ENCODE assay signal across 19 mouse cellular contexts in the genomic region with DNA sequence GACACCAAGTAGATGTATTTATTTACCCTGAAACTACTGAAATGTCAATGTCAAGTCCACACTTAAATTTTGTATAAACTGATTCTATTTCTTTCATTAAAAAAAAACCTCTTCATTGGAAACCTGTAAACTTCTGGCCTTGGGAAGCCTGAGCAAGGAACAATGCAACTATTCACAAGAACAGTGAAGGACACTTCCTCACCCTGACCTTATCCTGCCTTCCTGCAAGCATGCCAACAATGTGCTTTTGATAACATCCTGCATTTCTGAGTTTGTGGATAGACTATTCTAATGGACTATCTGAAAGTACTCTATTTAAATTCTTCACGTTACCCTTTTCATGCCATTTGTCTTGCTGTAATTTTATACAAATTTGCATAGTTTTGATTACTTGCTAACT. TPM values are rescaled to one million over a fixed set of nuclear protein-coding genes. Genes with fewer than 3 reads are reported as not detected.
DNase-seq lines count a peak whose midpoint lies in the region; ATAC-seq lines count a peak whose summit lies in the region.
"Had no signal": no experiment of that assay in that cellular context is flagged by ENCODE, and none has a peak within 500 bp of the region (broad histone marks: within the 10 kb centered on the region; RNA-seq: fewer than 3 reads in every experiment).

No protein-coding gene starts in this region.

- no peaks in the 10 kb centered on the region for H3K27me3 ChIP-seq in heart, embryonic 13.5 days (replicated peaks)
- no peaks in the 10 kb centered on the region for H3K27me3 ChIP-seq in heart, embryonic 11.5 days (ENCODE audit: control insufficient read depth, insufficient read depth, low read length)
- H3K27me3 ChIP-seq in lung, embryonic 16.5 days (ENCODE audit: control insufficient read depth, insufficient read depth, low read depth, low read length) = no peaks in the 10 kb centered on the region
- no peaks in the 10 kb centered on the region for H3K27me3 ChIP-seq in forebrain, embryonic 14.5 days (replicated peaks; ENCODE audit: control insufficient read depth, insufficient read depth, low read length)
- H3K27me3 ChIP-seq: hindbrain, embryonic 13.5 days; limb, embryonic 13.5 days; liver, embryonic 13.5 days; midbrain, embryonic 15.5 days had no signal

- H3K27ac ChIP-seq in heart, embryonic 13.5 days (replicated peaks) = peak overlapping the region; percentile 46
- no peak overlapping the region for H3K27ac ChIP-seq in heart, embryonic 11.5 days (ENCODE audit: low read depth, low read length)
- H3K27ac ChIP-seq in lung, embryonic 16.5 days (ENCODE audit: low read length) = peak overlapping the region; percentile 5; the same call in 1 of the 2 replicates
- no peak overlapping the region for H3K27ac ChIP-seq in forebrain, embryonic 14.5 days (ENCODE audit: low read depth, low read length)
- H3K27ac ChIP-seq: embryonic facial prominence, embryonic 10.5 days; hindbrain, embryonic 13.5 days; limb, embryonic 13.5 days; liver, embryonic 13.5 days; midbrain, embryonic 15.5 days had no signal

- ATAC-seq in heart, embryonic 13.5 days (ENCODE audit: extremely low read depth, insufficient number of reproducible peaks, low FRiP score, low TSS enrichment) = no peak
- ATAC-seq in heart, embryonic 11.5 days (replicated peaks; ENCODE audit: insufficient number of reproducible peaks, low FRiP score, low TSS enrichment) = no peak
- ATAC-seq in lung, embryonic 16.5 days (ENCODE audit: low read depth) = no peak
- no peak for ATAC-seq in forebrain, embryonic 14.5 days
- ATAC-seq: inflammation-experienced regulatory T-cells, adult 6 months; midbrain, embryonic 15.5 days had no signal

- no peak overlapping the region for H3K4me2 ChIP-seq in heart, embryonic 13.5 days
- H3K4me2 ChIP-seq in heart, embryonic 11.5 days = no peak overlapping the region
- no peak overlapping the region for H3K4me2 ChIP-seq in lung, embryonic 16.5 days (ENCODE audit: low read depth, low read length)
- H3K4me2 ChIP-seq in forebrain, embryonic 14.5 days (ENCODE audit: low read length) = no peak overlapping the region
- H3K4me2 ChIP-seq: hindbrain, embryonic 13.5 days; limb, embryonic 13.5 days; liver, embryonic 13.5 days; midbrain, embryonic 15.5 days had no signal

- H3K36me3 ChIP-seq in heart, embryonic 13.5 days = no peaks in the 10 kb centered on the region
- no peaks in the 10 kb centered on the region for H3K36me3 ChIP-seq in heart, embryonic 11.5 days (ENCODE audit: control insufficient read depth, insufficient read depth, low read length)
- no peaks in the 10 kb centered on the region for H3K36me3 ChIP-seq in lung, embryonic 16.5 days (ENCODE audit: control insufficient read depth, insufficient read depth, low read length)
- no peaks in the 10 kb centered on the region for H3K36me3 ChIP-seq in forebrain, embryonic 14.5 days (ENCODE audit: control insufficient read depth, insufficient read depth, low read length)
- H3K36me3 ChIP-seq: embryonic facial prominence, embryonic 10.5 days; G1E; hindbrain, embryonic 13.5 days; limb, embryonic 13.5 days; liver, embryonic 13.5 days; midbrain, embryonic 15.5 days had no signal

- peak; percentile 67 for DNase-seq in adrenal gland, adult 2 months
- no peak for DNase-seq in adrenal gland, postnatal 25 days
- no peak for DNase-seq in lung, postnatal 4 days
- DNase-seq in forebrain, embryonic 14.5 days (ENCODE audit: low spot score) = no peak
- DNase-seq: cerebellum, adult 2 months; cerebellum, postnatal 36 days; kidney, adult 9 months; liver, embryonic 13.5 days; thymus, postnatal 25 days had no signal

- peaks cover 27% of the 10 kb centered on the region for H3K4me1 ChIP-seq in heart, embryonic 13.5 days
- peaks cover 13% of the 10 kb centered on the region for H3K4me1 ChIP-seq in heart, embryonic 11.5 days (ENCODE audit: control insufficient read depth, insufficient read depth, low read length)
- peaks cover 9% of the 10 kb centered on the region for H3K4me1 ChIP-seq in lung, embryonic 16.5 days (replicated peaks; ENCODE audit: control insufficient read depth, insufficient read depth, low read length)
- H3K4me1 ChIP-seq in forebrain, embryonic 14.5 days (ENCODE audit: control insufficient read depth, insufficient read depth, low read length) = 0 out of 2 replicates have a peak, but pooled peaks cover 2% of the 10 kb centered on the region
- H3K4me1 ChIP-seq: hindbrain, embryonic 13.5 days; midbrain, embryonic 15.5 days had no signal

- H3K9me3 ChIP-seq in heart, embryonic 13.5 days = no peaks in the 10 kb centered on the region
- no peaks in the 10 kb centered on the region for H3K9me3 ChIP-seq in heart, embryonic 11.5 days (replicated peaks; ENCODE audit: control insufficient read depth, low read length)
- H3K9me3 ChIP-seq in lung, embryonic 16.5 days (ENCODE audit: control insufficient read depth, low read length) = no peaks in the 10 kb centered on the region
- H3K9me3 ChIP-seq in forebrain, embryonic 14.5 days (replicated peaks; ENCODE audit: control insufficient read depth, low read length) = no peaks in the 10 kb centered on the region
- H3K9me3 ChIP-seq: embryonic facial prominence, embryonic 10.5 days; G1E; hindbrain, embryonic 13.5 days; limb, embryonic 13.5 days; liver, embryonic 13.5 days; midbrain, embryonic 15.5 days had no signal

- H3K4me3 ChIP-seq in heart, embryonic 13.5 days = no peak overlapping the region
- H3K4me3 ChIP-seq in heart, embryonic 11.5 days (ENCODE audit: low read depth, low read length) = no peak overlapping the region
- H3K4me3 ChIP-seq in lung, embryonic 16.5 days (ENCODE audit: low read length) = no peak overlapping the region
- H3K4me3 ChIP-seq in forebrain, embryonic 14.5 days (ENCODE audit: low read depth, low read length) = no peak overlapping the region
- H3K4me3 ChIP-seq: embryonic facial prominence, embryonic 10.5 days; hindbrain, embryonic 13.5 days; limb, embryonic 13.5 days; liver, embryonic 13.5 days; midbrain, embryonic 15.5 days; myocyte had no signal

- 0% methylated on average over 1 of the region's 1 CpGs for whole genome bisulfite sequencing in heart, embryonic 13.5 days
- WGBS in heart, embryonic 11.5 days (ENCODE audit: insufficient replicate concordance) = 16% methylated on average over 1 of the region's 1 CpGs
- 26% methylated on average over 1 of the region's 1 CpGs for WGBS in lung, embryonic 16.5 days
- 68% methylated on average over 1 of the region's 1 CpGs for WGBS in forebrain, embryonic 14.5 days

- H3K9ac ChIP-seq in heart, embryonic 13.5 days = no peak overlapping the region
- no peak overlapping the region for H3K9ac ChIP-seq in heart, embryonic 11.5 days (ENCODE audit: low read depth, low read length)
- H3K9ac ChIP-seq in lung, embryonic 16.5 days (ENCODE audit: low read length) = no peak overlapping the region
- no peak overlapping the region for H3K9ac ChIP-seq in forebrain, embryonic 14.5 days (ENCODE audit: low read length)
- H3K9ac ChIP-seq: hindbrain, embryonic 13.5 days; limb, embryonic 13.5 days; liver, embryonic 13.5 days; midbrain, embryonic 15.5 days had no signal

RNA-seq across cellular contexts. Expression of gene Nabp1, which starts 53.1 kb away (rescaled TPM):
- total RNA-seq in adrenal gland, adult 2 months (2021) = 10 to 100 TPM; 51.2 to 66.1 TPM
- polyA plus RNA-seq in adrenal gland, adult 2 months (2012; rRNA removed) = 12.9 and 17.2 TPM in 2 replicates
- total RNA-seq in adrenal gland, postnatal 25 days (2021) = 52.0 and 72.5 TPM in 2 replicates
- polyA plus RNA-seq in heart, embryonic 13.5 days (2015; fragmentation: Nextera tagmentation; extraction: Ambion mirVana) = 12.7 and 14.9 TPM in 2 replicates
- 14.0 and 15.9 TPM in 2 replicates for polyA plus RNA-seq in heart, embryonic 11.5 days (2014; fragmentation: Nextera tagmentation; extraction: Ambion mirVana)
- 12.0 and 14.2 TPM in 2 replicates for polyA plus RNA-seq in lung, embryonic 16.5 days (2015; fragmentation: Nextera tagmentation; extraction: Ambion mirVana)
- 7.9 and 8.7 TPM in 2 replicates for polyA plus RNA-seq in forebrain, embryonic 14.5 days (2014; fragmentation: Nextera tagmentation; extraction: Ambion mirVana)

Comparison
In these comparisons a context has a peak if more than half of its experiments do, and no peak if none do; other contexts are left out.
1. H3K27ac ChIP-seq: peak in heart, embryonic 13.5 days (single experiment) and lung, embryonic 16.5 days (single experiment); none in heart, embryonic 11.5 days (single experiment) and forebrain, embryonic 14.5 days (single experiment).